Mouse (Mus musculus): ENCODE measurements around the gene Nfix.

The Nfix gene

GRCm38 (mm10) chr8:84779519-84780224, 20.5 kb downstream of the Nfix start:
- DNase-seq, result no peak

GRCm38 (mm10) chr8:84778638-84779380, 21.3 kb downstream of the Nfix start:
- no peak for DNase-seq

GRCm38 (mm10) chr8:84777899-84778637, 22.1 kb downstream of the Nfix start:
- DNase-seq, result no peak

GRCm38 (mm10) chr8:84776569-84776968, 23.6 kb downstream of the Nfix start:
- no peak for DNase-seq

GRCm38 (mm10) chr8:84775621-84776113, 24.5 kb downstream of the Nfix start:
- no peak for DNase-seq

GRCm38 (mm10) chr8:84775105-84775591, 25.0 kb downstream of the Nfix start:
- DNase-seq, result no peak

- DNase-seq, result peak; percentile 55
These were observed 25.7 kb downstream of the Nfix start for GRCm38 (mm10) chr8:84774473-84774911.

GRCm38 (mm10) chr8:84773833-84774232, 26.3 kb downstream of the Nfix start:
- peak; percentile 85 for DNase-seq

GRCm38 (mm10) chr8:84773304-84773703, 26.8 kb downstream of the Nfix start:
- no peak for DNase-seq

- DNase-seq, result no peak
These were observed 27.5 kb downstream of the Nfix start for GRCm38 (mm10) chr8:84772628-84773027.

GRCm38 (mm10) chr8:84771941-84772378, 28.2 kb downstream of the Nfix start:
- DNase-seq, result peak; percentile 40

GRCm38 (mm10) chr8:84771000-84771687, 29.0 kb downstream of the Nfix start:
- no peak for DNase-seq

GRCm38 (mm10) chr8:84770100-84770953, 29.8 kb downstream of the Nfix start:
- no peak for DNase-seq

GRCm38 (mm10) chr8:84769324-84769723, 30.8 kb downstream of the Nfix start:
- no peak for DNase-seq

- DNase-seq, result no peak
These were observed 31.6 kb downstream of the Nfix start for GRCm38 (mm10) chr8:84768343-84769095.

GRCm38 (mm10) chr8:84767221-84767620, 32.9 kb downstream of the Nfix start:
- no peak for DNase-seq

- DNase-seq, result peak; percentile 52
These were observed 33.7 kb downstream of the Nfix start for GRCm38 (mm10) chr8:84766422-84766821.

- no peak for DNase-seq
These were observed 34.5 kb downstream of the Nfix start for GRCm38 (mm10) chr8:84765629-84766028.

- no peak for DNase-seq
These were observed 35.2 kb downstream of the Nfix start for GRCm38 (mm10) chr8:84764870-84765495.

GRCm38 (mm10) chr8:84764100-84764499, 36.0 kb downstream of the Nfix start:
- DNase-seq, result no peak
